Mouse (Mus musculus) T-helper 1 cell (primary cell): ENCODE data around the gene Parn.

Source experiments
- in situ Hi-C: fragments of 300-600 bp; cut with MboI, MseI; formaldehyde crosslinking; loops from one replicate; pipeline ENCODE4 v1.15.1; 2025; ENCODE audit warnings: high pct_unique_total_duplicates

The Parn gene

DNA sequence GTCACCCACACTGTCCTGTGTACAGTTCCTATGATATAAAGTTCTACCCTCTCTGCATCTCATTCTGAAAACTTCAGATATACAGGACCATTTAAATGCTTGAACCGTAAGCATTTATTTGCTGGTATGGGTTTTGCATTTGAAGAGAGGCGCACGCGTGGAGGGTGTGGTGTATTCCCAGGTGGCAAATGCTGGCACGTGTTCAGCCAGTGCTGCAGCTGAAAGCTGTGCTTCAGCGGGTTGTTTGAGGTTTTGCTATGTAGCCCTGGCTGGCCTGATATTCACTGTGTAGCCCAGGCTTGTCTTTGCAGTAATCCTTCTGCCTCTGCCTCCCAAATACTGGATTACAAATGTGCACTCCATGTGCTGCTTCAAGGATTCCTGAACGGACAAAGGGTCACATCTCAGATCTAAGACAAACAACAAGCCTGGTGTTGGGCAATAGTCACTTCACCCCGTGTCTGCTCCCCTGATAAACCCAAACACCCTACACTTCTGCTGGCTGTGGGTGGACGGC lies 111.0 kb downstream of the Parn start:
- in situ Hi-C loops: no loop called here

- in situ Hi-C loops: no loop called here
Observed at GRCm38 (mm10) chr16:13556446-13556845, 111.5 kb downstream of the Parn start.

- in situ Hi-C loops: no loop called here
Observed at GRCm38 (mm10) chr16:13550667-13551066, 117.3 kb downstream of the Parn start.

GRCm38 (mm10) chr16:13549976-13550375 lies 118.0 kb downstream of the Parn start:
- in situ Hi-C loops: no loop called here

GRCm38 (mm10) chr16:13541816-13542215 lies 126.2 kb downstream of the Parn start:
- in situ Hi-C loops: no loop called here

DNA sequence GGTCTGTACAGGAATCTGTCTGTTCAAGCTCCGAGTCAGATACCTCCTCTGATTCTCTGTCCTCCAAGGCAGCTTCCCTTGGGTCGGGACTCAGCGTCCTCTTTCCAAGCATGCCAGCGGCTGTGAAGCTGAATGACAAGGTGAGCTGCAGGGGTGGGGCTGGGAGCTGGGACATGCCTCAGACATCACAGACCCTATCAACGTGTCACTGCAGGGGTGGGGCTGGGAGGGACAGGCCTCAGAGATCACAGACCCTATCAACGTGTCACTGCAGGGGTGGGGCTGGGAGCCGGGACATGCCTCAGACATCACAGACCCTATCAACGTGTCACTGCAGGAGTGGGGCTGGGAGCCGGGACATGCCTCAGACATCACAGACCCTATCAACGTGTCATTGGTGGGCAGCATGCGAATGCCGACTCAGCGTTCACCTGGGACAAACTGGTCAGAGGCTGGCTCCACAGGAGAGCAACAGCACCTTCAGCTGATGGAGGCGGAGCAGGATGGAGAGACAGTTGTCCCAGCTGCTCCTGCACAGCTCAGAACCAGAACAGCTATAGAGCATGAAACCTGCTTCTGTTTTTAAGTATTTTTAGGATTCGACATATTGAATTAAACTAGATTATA lies 126.7 kb downstream of the Parn start:
- in situ Hi-C loops: no loop called here

DNA sequence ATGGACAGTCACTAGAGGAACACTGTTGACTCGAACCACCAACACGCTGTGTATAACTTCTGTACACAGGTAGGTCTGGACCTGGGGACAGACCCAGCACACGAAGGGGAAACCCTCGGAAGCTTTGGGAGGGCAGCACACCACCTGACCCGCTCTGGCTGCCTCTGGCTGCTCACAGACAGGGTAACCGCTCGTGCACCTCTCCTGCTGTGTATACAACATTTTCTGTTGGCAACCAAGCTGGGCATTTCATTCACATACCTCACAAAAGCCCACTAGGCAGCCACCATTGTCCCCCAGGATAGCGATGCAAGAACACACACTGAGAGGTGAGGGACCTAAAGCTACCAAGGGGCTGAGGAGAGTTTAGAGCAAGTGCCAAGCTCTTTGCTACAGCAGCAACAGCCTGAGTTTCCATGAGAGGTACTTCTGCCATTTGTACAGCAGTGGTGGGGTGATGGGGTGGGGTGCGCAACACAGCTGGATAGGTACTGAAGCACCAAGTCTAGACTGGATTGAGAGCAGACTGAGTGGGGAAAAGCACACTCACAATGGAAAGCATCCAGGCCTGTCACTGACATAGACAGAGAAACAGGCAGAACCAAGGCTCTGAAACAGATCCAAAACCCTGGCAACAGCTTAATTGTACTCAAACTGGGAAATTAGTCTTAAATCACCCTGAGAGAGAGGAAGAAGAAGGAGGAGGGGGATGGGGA lies 128.9 kb downstream of the Parn start:
- in situ Hi-C loops: no loop called here

DNA sequence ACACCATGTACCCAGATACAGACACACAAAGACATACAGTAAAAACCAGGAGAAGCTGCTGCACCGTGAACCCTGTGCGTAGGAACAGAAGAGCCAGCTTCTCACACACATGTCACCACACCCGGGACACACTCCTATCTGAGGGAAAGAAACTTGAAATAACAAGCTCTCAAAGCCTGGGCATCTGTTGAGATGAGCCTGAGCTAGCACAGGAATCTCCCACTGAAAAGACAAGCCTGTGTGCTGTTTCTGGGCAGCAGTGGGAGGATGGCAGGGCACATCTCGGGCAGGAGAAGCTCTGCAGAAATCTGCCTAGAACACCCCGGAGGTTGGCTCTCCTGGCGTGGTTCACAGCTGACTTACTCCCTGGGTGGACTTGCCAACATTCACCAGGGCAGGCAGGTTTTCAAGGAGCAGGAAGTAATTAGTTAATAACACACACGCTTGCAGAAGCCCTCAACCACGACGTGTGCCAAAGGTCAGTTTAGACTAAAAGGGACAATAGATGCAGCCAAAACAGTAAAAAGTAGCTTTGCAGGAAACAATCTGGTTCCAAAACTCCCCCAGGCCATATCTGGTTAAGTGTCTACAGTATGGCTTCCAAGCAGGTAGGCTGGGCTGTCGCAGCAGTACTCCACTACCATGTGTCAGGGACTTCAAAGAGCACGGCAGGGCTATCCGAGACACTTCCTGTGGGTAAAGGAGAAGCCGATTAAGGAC lies 129.6 kb downstream of the Parn start:
- in situ Hi-C loops: no loop called here

- in situ Hi-C loops: no loop called here
Observed at GRCm38 (mm10) chr16:13536404-13536803, 131.6 kb downstream of the Parn start.

DNA sequence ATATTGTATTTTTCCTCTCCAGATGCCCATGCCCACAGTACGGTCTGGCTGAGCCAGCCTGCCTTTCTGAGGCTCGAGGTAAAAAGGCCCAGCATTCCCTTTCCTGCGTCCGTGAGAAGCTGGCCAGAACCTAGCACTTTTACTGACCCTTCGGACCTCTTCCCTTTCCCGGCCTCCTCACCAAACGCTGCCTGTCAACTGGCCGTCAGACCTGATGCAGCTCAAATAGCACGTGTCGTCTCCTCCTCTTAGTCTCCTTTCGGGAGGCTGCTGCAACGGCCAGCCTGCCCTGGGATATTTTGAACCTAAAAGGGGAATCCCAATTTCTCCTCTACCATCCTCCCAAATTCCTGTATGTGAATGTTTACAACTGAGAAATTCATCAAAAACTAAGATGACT lies 132.1 kb downstream of the Parn start:
- in situ Hi-C loops: no loop called here

DNA sequence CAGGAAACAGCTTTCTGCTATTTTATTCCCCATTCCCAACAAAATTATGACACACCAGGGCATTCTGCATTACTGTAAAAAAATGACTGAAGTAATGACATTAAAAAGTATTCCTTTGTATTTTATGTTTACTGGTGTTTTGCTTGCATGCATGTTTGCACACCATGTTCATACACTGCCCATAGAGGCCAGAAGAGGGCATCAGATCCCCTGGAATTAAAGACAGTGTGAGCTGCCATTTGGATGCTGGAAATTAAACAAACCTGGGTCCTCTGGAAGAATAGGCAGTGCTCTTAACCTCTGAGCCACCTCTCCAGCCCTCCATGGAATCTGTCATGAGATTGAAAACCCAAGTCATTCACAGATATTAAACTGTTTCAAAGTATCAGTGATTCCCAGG lies 135.1 kb downstream of the Parn start:
- in situ Hi-C loops: no loop called here

- in situ Hi-C loops: no loop called here
Observed at GRCm38 (mm10) chr16:13531279-13531678, 136.7 kb downstream of the Parn start.

DNA sequence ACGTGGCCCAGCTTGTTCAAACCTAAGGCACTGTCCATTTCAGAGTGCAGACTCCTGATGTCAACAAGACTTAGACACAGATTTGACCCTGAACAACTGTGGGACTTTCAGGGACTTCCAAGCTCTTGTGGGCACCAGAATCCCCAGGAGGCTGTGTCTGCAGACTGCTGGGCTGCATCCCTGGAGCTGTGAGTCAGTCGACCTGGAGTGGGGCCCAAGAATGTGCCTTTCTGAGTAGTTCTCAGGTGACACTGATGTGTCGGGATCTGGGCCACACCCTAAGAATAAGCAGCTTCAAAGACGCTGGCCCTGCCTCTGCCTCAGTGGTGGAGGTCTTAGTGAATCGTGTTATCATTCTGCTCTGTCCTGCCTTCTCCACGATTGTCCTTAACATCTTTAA lies 146.6 kb downstream of the Parn start:
- in situ Hi-C loops: no loop called here

- in situ Hi-C loops: no loop called here
Observed at GRCm38 (mm10) chr16:13520301-13520700, 147.7 kb downstream of the Parn start.

DNA sequence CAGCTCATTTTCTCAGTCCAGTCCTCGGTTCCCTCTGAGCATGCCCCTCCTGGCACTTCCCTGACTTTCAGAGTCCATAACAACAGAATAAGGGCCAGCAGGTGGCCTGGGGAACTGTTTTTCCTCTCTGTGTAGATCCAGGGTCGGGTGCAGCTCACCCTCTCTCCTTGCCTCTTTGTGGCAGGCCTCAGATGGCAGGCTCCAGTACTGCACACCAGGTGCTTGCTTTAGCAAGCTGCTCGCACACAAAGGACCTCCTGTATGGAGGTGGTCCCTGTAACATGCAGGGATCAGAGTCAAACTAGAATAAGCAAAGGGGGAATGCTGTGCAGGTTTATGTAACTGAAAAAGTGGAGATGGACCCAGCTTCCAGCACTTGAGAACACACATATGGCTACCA lies 151.8 kb downstream of the Parn start:
- in situ Hi-C loops: no loop called here

DNA sequence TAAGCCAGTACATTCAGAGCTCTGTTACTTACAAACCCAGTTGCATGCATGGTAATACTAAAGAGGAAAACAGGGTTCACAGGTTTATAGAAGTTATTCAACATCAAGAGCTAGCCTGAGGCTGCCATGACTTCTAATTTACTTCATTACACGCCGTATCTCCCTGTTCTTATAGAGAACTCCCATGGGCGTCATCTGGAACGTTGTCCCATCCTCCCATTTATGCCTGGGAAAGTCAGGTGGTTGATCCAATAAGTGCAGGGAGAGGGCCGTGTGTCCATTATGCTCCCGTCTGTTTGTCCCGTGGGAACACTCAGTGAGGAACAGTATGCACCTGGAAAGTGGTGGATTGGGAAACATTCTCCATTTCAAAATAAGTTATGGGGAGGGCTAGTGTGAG lies 152.4 kb downstream of the Parn start:
- in situ Hi-C loops: no loop called here

GRCm38 (mm10) chr16:13505055-13505454 lies 162.9 kb downstream of the Parn start:
- in situ Hi-C loops: no loop called here

- in situ Hi-C loops: no loop called here
Observed at GRCm38 (mm10) chr16:13504476-13504875, 163.5 kb downstream of the Parn start.

DNA sequence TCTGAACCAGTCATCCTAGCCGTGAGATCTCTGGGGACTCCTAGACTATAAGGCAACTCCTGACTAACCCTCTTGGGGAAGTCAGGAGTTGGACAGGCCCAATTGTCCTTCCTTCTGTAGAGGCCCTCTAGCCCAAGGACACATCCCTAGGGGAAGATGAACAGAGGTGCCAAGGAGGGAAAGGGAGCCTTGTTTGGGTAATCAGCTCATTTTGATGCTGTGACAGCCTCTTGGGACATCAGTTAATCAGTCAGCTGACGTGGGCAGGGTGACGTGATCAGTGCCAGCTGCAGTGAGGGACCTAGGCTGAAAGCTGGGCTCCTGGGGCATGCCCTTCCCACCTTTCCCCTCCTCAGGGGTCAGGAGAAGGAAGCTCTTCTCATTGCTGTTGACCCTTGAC lies 169.0 kb downstream of the Parn start:
- in situ Hi-C loops: no loop called here

- in situ Hi-C loops: no loop called here
Observed at GRCm38 (mm10) chr16:13493981-13494380, 174.0 kb downstream of the Parn start.

DNA sequence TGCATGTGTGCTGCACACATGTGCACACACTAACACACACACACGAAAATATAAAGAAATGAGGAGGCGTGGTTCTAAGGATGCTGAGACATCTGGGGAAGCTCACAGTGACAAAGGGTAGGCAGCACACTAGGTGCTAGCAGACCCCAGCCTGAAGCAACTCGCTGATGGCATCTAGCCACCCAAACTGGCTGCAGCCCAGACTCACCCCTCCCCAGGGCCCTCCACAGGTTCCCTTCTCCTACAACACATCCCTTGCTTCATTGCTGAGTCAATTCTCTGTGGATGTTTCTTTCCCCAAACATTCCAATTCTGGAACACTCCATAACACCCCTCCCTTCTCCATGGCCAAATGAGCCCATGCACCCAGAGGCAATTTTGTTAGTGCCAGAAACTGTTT lies 175.0 kb downstream of the Parn start:
- in situ Hi-C loops: no loop called here

GRCm38 (mm10) chr16:13491776-13492175 lies 176.2 kb downstream of the Parn start:
- in situ Hi-C loops: no loop called here
